Mouse (Mus musculus): Measurements from ENCODE around the gene Sectm1a. TPM values are rescaled to one million over a fixed set of nuclear protein-coding genes. Genes with fewer than 3 reads are reported as not detected.

Sectm1a gene
- polyA plus RNA-seq, 1 experiment from 2014 or later, result 0.22 TPM

DNA sequence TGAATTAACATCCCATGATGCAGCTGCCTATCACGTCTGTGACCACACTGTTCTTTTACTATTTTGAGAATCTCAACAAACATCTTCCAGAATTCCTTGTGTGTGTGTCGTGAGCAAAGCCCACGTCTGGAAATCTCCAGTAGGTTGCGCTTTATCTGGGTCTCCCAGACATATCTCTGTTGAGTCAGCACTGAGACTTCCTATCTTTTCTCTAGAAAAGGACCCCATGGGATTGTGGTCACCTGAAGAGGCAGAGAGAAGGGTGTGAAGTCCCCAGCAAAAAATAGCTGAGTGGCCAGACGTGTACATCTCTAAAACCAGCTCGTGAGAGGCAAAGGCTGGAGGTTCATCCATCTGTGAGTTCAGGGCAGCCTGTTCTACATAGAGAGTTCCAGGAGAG is 56.9 kb downstream of the Sectm1a start:
- Histone ChIP-seq H3K4me2 (ENCODE audit: low read depth, low read length) (no peak overlapping the region), H3K36me3 (ENCODE audit: control insufficient read depth, insufficient read depth, low read length) (no peaks in the 10 kb centered on the region), H3K27ac (replicated peaks; ENCODE audit: low read depth, low read length) (no peak overlapping the region), H3K9ac (ENCODE audit: low read depth, low read length) (no peak overlapping the region), H3K9me3 (ENCODE audit: control insufficient read depth, low read length) (no peaks in the 10 kb centered on the region), H3K4me3 (ENCODE audit: low read depth, low read length) (no peak overlapping the region), H3K27me3 (replicated peaks; ENCODE audit: control insufficient read depth, insufficient read depth, low read length) (no peaks in the 10 kb centered on the region), H3K4me1 (ENCODE audit: control insufficient read depth, insufficient read depth, low read length) (no peaks in the 10 kb centered on the region)
- no peak for DNase-seq (ENCODE audit: low spot score)
- WGBS, result 62% methylated on average over 6 of the region's 6 CpGs
- ATAC-seq (ENCODE audit: low read depth), result no peak

DNA sequence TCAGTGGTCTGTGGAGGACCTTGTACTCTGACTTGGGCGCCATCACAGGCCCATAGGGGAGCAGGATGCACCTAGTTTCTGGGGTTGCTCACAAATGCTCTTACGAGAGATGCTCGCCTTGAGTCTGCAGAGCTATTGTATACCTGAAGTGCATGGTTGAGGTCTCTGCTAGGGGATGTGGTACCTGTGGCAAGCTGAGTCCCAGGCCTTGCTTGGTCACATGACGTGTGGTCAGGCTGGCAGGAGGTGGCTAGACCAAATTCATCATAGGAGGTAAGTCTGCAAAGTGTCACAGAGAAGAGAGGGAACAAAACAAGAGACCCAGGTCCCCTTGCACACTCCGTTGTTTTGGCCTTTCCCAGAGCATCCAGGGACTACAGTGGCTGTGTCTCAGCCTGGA is 61.5 kb downstream of the Sectm1a start:
- DNase-seq (ENCODE audit: low spot score) (no peak), ATAC-seq (ENCODE audit: low read depth) (no peak)
- Histone ChIP-seq H3K27me3 (replicated peaks; ENCODE audit: control insufficient read depth, insufficient read depth, low read length) (no peaks in the 10 kb centered on the region), H3K4me1 (ENCODE audit: control insufficient read depth, insufficient read depth, low read length) (0 out of 2 replicates have a peak, but pooled peaks cover 4% of the 10 kb centered on the region), H3K4me2 (ENCODE audit: low read depth, low read length) (no peak overlapping the region), H3K9me3 (ENCODE audit: control insufficient read depth, low read length) (no peaks in the 10 kb centered on the region), H3K36me3 (ENCODE audit: control insufficient read depth, insufficient read depth, low read length) (no peaks in the 10 kb centered on the region), H3K4me3 (ENCODE audit: low read depth, low read length) (no peak overlapping the region), H3K27ac (replicated peaks; ENCODE audit: low read depth, low read length) (no peak overlapping the region), H3K9ac (ENCODE audit: low read depth, low read length) (no peak overlapping the region)
- 80% methylated on average over 5 of the region's 5 CpGs for WGBS

DNA sequence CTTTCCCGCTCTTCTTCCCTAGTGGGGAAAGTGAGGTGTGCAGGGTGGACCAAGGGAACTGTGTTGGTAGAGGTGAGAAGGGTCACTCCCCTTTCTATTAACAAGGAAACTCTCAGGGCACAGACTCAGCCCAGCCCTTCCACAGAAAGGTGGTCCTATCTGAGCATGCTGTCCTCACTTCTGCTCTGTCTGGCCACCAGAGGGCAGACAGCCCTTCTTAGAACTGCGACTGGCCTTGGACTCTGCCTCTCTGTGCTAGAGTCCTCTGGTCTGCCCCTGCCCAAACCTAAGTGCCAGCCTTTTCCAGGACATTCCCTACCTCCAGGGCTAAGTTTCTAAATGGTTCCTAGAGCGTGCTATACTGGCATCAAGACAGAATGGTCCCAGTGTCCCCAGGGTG is 63.3 kb downstream of the Sectm1a start:
- H3K4me1 ChIP-seq (ENCODE audit: control insufficient read depth, insufficient read depth, low read length), result 0 out of 2 replicates have a peak, but pooled peaks cover 4% of the 10 kb centered on the region
- no peak overlapping the region for H3K9ac ChIP-seq (ENCODE audit: low read depth, low read length)
- no peaks in the 10 kb centered on the region for H3K36me3 ChIP-seq (ENCODE audit: control insufficient read depth, insufficient read depth, low read length)
- no peak overlapping the region for H3K4me2 ChIP-seq (ENCODE audit: low read depth, low read length)
- WGBS, result 38% methylated on average over 3 of the region's 3 CpGs
- ATAC-seq (ENCODE audit: low read depth) (peak; percentile 86), DNase-seq (ENCODE audit: low spot score) (peak; percentile 75)
- H3K4me3 ChIP-seq (ENCODE audit: low read depth, low read length), result no peak overlapping the region
- H3K27me3 ChIP-seq (replicated peaks; ENCODE audit: control insufficient read depth, insufficient read depth, low read length), result no peaks in the 10 kb centered on the region
- H3K9me3 ChIP-seq (ENCODE audit: control insufficient read depth, low read length), result no peaks in the 10 kb centered on the region
- no peak overlapping the region for H3K27ac ChIP-seq (replicated peaks; ENCODE audit: low read depth, low read length)

Other genes with a start within 250 kb of the Sectm1a start
- gene Ccdc57, start 148.3 kb downstream of the Sectm1a start, polyA plus RNA-seq (2014; fragmentation: Nextera tagmentation; extraction: Ambion mirVana), result 4.6 and 5.5 TPM in 2 replicates
- 35.2 and 39.9 TPM in 2 replicates for gene Slc16a3, start 132.7 kb downstream of the Sectm1a start, polyA plus RNA-seq (2014; fragmentation: Nextera tagmentation; extraction: Ambion mirVana)
- 59.6 and 65.2 TPM in 2 replicates for gene Csnk1d, start 89.9 kb downstream of the Sectm1a start, polyA plus RNA-seq (2014; fragmentation: Nextera tagmentation; extraction: Ambion mirVana)
- gene Cd7, start 41.8 kb downstream of the Sectm1a start, polyA plus RNA-seq (2014; fragmentation: Nextera tagmentation; extraction: Ambion mirVana), result 0.93 and 1.1 TPM in 2 replicates
- 0.34 and 0.72 TPM in 2 replicates for gene Sectm1b, start 17.7 kb downstream of the Sectm1a start, polyA plus RNA-seq (2014; fragmentation: Nextera tagmentation; extraction: Ambion mirVana)
- gene Tex19.2, start 37.5 kb upstream of the Sectm1a start, polyA plus RNA-seq (2014; fragmentation: Nextera tagmentation; extraction: Ambion mirVana), result not detected in 2 replicates
- gene Tex19.1, start 64.9 kb upstream of the Sectm1a start, polyA plus RNA-seq (2014; fragmentation: Nextera tagmentation; extraction: Ambion mirVana), result not detected in 2 replicates
- 1.2 and 1.6 TPM in 2 replicates for gene Uts2r, start 79.1 kb upstream of the Sectm1a start, polyA plus RNA-seq (2014; fragmentation: Nextera tagmentation; extraction: Ambion mirVana)
- gene Hexdc, start 123.2 kb upstream of the Sectm1a start, polyA plus RNA-seq (2014; fragmentation: Nextera tagmentation; extraction: Ambion mirVana), result 7.3 and 9.0 TPM in 2 replicates
- gene Ogfod3, start 123.5 kb upstream of the Sectm1a start, polyA plus RNA-seq (2014; fragmentation: Nextera tagmentation; extraction: Ambion mirVana), result 23.4 and 25.4 TPM in 2 replicates
- 40.0 and 42.3 TPM in 2 replicates for gene Cybc1, start 148.1 kb upstream of the Sectm1a start, polyA plus RNA-seq (2014; fragmentation: Nextera tagmentation; extraction: Ambion mirVana)
- 42.1 and 43.8 TPM in 2 replicates for gene Narf, start 156.0 kb upstream of the Sectm1a start, polyA plus RNA-seq (2014; fragmentation: Nextera tagmentation; extraction: Ambion mirVana)
- 9.9 and 10.2 TPM in 2 replicates for gene Foxk2, start 178.8 kb upstream of the Sectm1a start, polyA plus RNA-seq (2014; fragmentation: Nextera tagmentation; extraction: Ambion mirVana)

All from embryonic facial prominence, embryonic 14.5 days (tissue).